Mouse (Mus musculus): ENCODE results near the gene Myo16. TPM values are rescaled to one million over a fixed set of nuclear protein-coding genes. Genes with fewer than 3 reads are reported as not detected.

Myo16 gene
- polyA plus RNA-seq, 1 experiment from 2014 or later: 0.27 TPM

Other genes starting within 250 kb of the Myo16 start
- 2.6 and 5.8 TPM in 2 replicates for gene Lig4, start 176.2 kb upstream of the Myo16 start, polyA plus RNA-seq (2014; fragmentation: Nextera tagmentation; extraction: Ambion mirVana)
- gene Abhd13, start 176.2 kb upstream of the Myo16 start, polyA plus RNA-seq (2014; fragmentation: Nextera tagmentation; extraction: Ambion mirVana): 11.9 and 24.2 TPM in 2 replicates
- gene Tnfsf13b, start 147.4 kb upstream of the Myo16 start, polyA plus RNA-seq (2014; fragmentation: Nextera tagmentation; extraction: Ambion mirVana): 6.7 and 8.0 TPM in 2 replicates

Data from kidney, embryonic 14.5 days (tissue).